Mouse (Mus musculus) forebrain, embryonic 12.5 days (tissue): ENCODE data around the gene Ccdc74a. TPM values are rescaled to one million over a fixed set of nuclear protein-coding genes. Genes with fewer than 3 reads are reported as not detected.

ENCODE experiments used
- ATAC-seq: fragments of 200-750 bp; cut with Nextera tagmentation; 2 replicates; pipeline ENCODE4 v1.8.0; 2017; ENCODE audit warnings: moderate TSS enrichment; ENCODE audit not compliant: low FRiP score
- H3K27ac ChIP-seq: fragments of 300-500 bp; sonication (generic); 2 replicates; pipeline ENCODE4 v1.5.1; 2016; ENCODE audit warnings: mild to moderate bottlenecking
- H3K27me3 ChIP-seq: fragments of 300-500 bp; sonication (generic); 2 replicates; pipeline ENCODE4 v1.6.1; 2016; ENCODE audit warnings: mild to moderate bottlenecking
- H3K36me3 ChIP-seq: fragments of 300-500 bp; sonication (generic); replicated peaks from 2 replicates; pipeline ENCODE4 v1.6.1; 2016; ENCODE audit warnings: mild to moderate bottlenecking
- H3K4me1 ChIP-seq: fragments of 300-500 bp; sonication (generic); 2 replicates; pipeline ENCODE4 v1.6.1; 2016
- H3K4me2 ChIP-seq: fragments of 300-500 bp; sonication (generic); 2 replicates; pipeline ENCODE4 v1.6.1; 2016; ENCODE audit warnings: mild to moderate bottlenecking, moderate library complexity
- H3K4me3 ChIP-seq: fragments of 300-500 bp; sonication (generic); replicated peaks from 2 replicates; pipeline ENCODE4 v1.5.1; 2016; ENCODE audit warnings: mild to moderate bottlenecking
- H3K9ac ChIP-seq: fragments of 300-500 bp; sonication (generic); 2 replicates; pipeline ENCODE4 v1.6.1; 2016; ENCODE audit warnings: mild to moderate bottlenecking
- H3K9me3 ChIP-seq: fragments of 300-500 bp; sonication (generic); 2 replicates; pipeline ENCODE4 v1.6.1; 2016
- WGBS: fragments of 180-500 bp; shearing (Covaris S2); methylation state at CpG from one replicate; pipeline ENCODE4 v1.1.7; 2016; 5-methylcytosine and 5-hydroxymethylcytosine counted together
- polyA plus RNA-seq: library from polyadenylated mRNA; unstranded; fragments of >200 nt; fragmentation: Nextera tagmentation; extraction: Ambion mirVana; gene quantifications from 2 replicates; pipeline ENCODE4 v1.2.1, GENCODE M21; 2016

Gene Ccdc74a
- polyA plus RNA-seq, 1 experiment from 2014 or later, result 5.8 TPM

- Histone ChIP-seq H3K4me3 (no peak overlapping the region), H3K9me3 (no peaks in the 10 kb centered on the region), H3K9ac (no peak overlapping the region), H3K27ac (no peak overlapping the region), H3K27me3 (no peaks in the 10 kb centered on the region), H3K4me2 (no peak overlapping the region; the same call in 1 of the 2 replicates), H3K4me1 (peaks cover 13% of the 10 kb centered on the region), H3K36me3 (peaks cover 53% of the 10 kb centered on the region)
- no peak for ATAC-seq
- 83% methylated on average over 10 of the region's 10 CpGs for WGBS
Observed at GRCm38 (mm10) chr16:17647566-17648340, 1.5 kb downstream of the Ccdc74a start.

- ATAC-seq, result no peak
- Histone ChIP-seq H3K9me3 (no peaks in the 10 kb centered on the region), H3K36me3 (peaks cover 64% of the 10 kb centered on the region), H3K27me3 (no peaks in the 10 kb centered on the region), H3K9ac (no peak overlapping the region), H3K4me1 (peaks cover 13% of the 10 kb centered on the region), H3K4me3 (no peak overlapping the region), H3K27ac (no peak overlapping the region), H3K4me2 (no peak overlapping the region)
- WGBS, result 85% methylated on average over 16 of the region's 16 CpGs
Observed at GRCm38 (mm10) chr16:17649925-17650605, 3.8 kb downstream of the Ccdc74a start.

- Histone ChIP-seq H3K4me1 (peaks cover 13% of the 10 kb centered on the region), H3K9ac (no peak overlapping the region), H3K9me3 (no peaks in the 10 kb centered on the region), H3K27me3 (no peaks in the 10 kb centered on the region), H3K4me2 (no peak overlapping the region), H3K4me3 (no peak overlapping the region), H3K36me3 (peaks cover 70% of the 10 kb centered on the region), H3K27ac (no peak overlapping the region)
- 94% methylated on average over 1 of the region's 1 CpGs for WGBS
- ATAC-seq, result no peak
Observed at GRCm38 (mm10) chr16:17650711-17651110, 4.4 kb downstream of the Ccdc74a start.

DNA sequence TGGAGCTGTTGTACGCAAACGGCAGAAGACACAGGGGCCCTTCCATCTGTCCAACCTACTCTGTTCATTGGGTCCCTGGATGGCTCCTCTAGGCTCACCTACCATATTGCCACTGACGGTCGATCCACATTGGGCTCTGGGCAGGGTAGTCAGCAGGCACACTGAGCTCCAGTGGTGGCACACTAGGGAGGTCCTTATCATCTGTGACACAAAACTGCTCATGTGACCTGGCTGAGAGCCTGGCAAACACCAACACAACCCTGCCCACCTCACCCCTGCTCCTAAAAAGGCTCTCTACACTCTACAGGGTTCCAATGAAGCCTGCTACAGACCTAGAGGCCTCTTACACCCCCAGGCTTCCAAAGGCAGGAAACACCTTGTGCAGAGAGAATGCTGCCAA is 6.3 kb downstream of the Ccdc74a start:
- Histone ChIP-seq H3K36me3 (peaks cover 87% of the 10 kb centered on the region), H3K4me2 (no peak overlapping the region), H3K9me3 (no peaks in the 10 kb centered on the region), H3K27ac (no peak overlapping the region), H3K27me3 (no peaks in the 10 kb centered on the region), H3K9ac (no peak overlapping the region), H3K4me1 (no peaks in the 10 kb centered on the region), H3K4me3 (no peak overlapping the region)
- ATAC-seq, result no peak
- WGBS, result 96% methylated on average over 4 of the region's 4 CpGs

- no peak overlapping the region for H3K27ac ChIP-seq
- H3K4me1 ChIP-seq, result no peaks in the 10 kb centered on the region
- no peak overlapping the region for H3K4me2 ChIP-seq
- H3K9ac ChIP-seq, result no peak overlapping the region
- no peak overlapping the region for H3K4me3 ChIP-seq
- WGBS, result 93% methylated on average over 5 of the region's 5 CpGs
- no peaks in the 10 kb centered on the region for H3K9me3 ChIP-seq
- no peak for ATAC-seq
- peaks cover 91% of the 10 kb centered on the region for H3K36me3 ChIP-seq
- no peaks in the 10 kb centered on the region for H3K27me3 ChIP-seq
Observed at GRCm38 (mm10) chr16:17653601-17654000, 7.3 kb downstream of the Ccdc74a start.

GRCm38 (mm10) chr16:17654188-17654795 is 8.0 kb downstream of the Ccdc74a start:
- H3K9me3 ChIP-seq, result no peaks in the 10 kb centered on the region
- H3K27me3 ChIP-seq, result no peaks in the 10 kb centered on the region
- 92% methylated on average over 4 of the region's 4 CpGs for WGBS
- ATAC-seq, result no peak
- H3K4me3 ChIP-seq, result no peak overlapping the region
- H3K36me3 ChIP-seq, result peaks cover 90% of the 10 kb centered on the region
- H3K4me1 ChIP-seq, result no peaks in the 10 kb centered on the region
- no peak overlapping the region for H3K27ac ChIP-seq
- no peak overlapping the region for H3K4me2 ChIP-seq
- no peak overlapping the region for H3K9ac ChIP-seq

- 97% methylated on average over 5 of the region's 5 CpGs for WGBS
- Histone ChIP-seq H3K36me3 (peaks cover 90% of the 10 kb centered on the region), H3K4me3 (no peak overlapping the region), H3K9me3 (no peaks in the 10 kb centered on the region), H3K9ac (no peak overlapping the region), H3K4me1 (no peaks in the 10 kb centered on the region), H3K27ac (no peak overlapping the region), H3K27me3 (no peaks in the 10 kb centered on the region), H3K4me2 (no peak overlapping the region)
- no peak for ATAC-seq
Observed at GRCm38 (mm10) chr16:17656212-17656871, 10.1 kb downstream of the Ccdc74a start.

GRCm38 (mm10) chr16:17665568-17665967 is 19.3 kb downstream of the Ccdc74a start:
- Histone ChIP-seq H3K4me2 (no peak overlapping the region), H3K36me3 (peaks cover 67% of the 10 kb centered on the region), H3K4me1 (no peaks in the 10 kb centered on the region), H3K27me3 (no peaks in the 10 kb centered on the region), H3K9ac (no peak overlapping the region), H3K27ac (no peak overlapping the region), H3K4me3 (no peak overlapping the region), H3K9me3 (no peaks in the 10 kb centered on the region)
- ATAC-seq, result no peak

DNA sequence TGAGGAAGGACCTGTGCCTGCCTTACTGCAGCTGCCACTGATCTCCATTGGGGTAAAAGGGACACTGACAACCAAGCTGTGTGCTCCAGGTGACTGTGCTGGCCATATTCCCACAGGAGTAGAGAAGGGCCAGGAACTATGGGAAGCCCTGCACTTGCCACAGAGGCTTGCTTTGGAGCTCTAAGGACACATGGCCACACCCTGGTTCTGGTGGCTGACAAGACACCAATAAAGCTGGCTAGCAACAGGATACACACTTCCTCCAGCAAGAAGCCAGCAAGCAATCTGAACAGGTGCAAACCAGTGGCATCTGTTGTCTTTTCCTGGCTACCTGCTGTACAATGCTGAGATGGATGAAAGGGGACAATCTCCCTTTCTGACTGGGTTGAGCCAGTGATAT is 23.6 kb downstream of the Ccdc74a start:
- H3K27me3 ChIP-seq, result no peaks in the 10 kb centered on the region
- H3K27ac ChIP-seq, result no peak overlapping the region
- H3K4me3 ChIP-seq, result no peak overlapping the region
- peaks cover 72% of the 10 kb centered on the region for H3K36me3 ChIP-seq
- H3K9ac ChIP-seq, result no peak overlapping the region
- no peak for ATAC-seq
- H3K4me2 ChIP-seq, result no peak overlapping the region
- no peaks in the 10 kb centered on the region for H3K4me1 ChIP-seq
- H3K9me3 ChIP-seq, result no peaks in the 10 kb centered on the region

DNA sequence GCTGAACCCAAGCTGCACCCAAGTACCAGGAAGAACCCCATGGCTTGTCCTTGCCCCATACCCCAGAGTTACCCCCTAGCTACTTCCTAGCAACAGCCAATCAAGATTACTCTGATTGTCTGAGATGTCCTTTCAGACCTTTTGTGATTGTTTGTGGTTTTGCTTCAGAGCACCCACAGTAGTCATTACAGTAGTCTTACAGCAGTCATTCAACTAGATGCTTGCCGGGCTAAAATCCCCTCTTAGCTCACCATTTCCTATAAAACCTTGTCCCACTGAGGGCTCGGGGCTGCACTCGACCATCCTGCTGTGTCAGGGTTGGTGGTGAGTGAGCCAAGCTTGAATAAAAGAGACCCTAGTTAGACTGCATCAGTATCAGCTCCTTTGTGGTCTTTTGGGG is 48.6 kb downstream of the Ccdc74a start:
- no peak overlapping the region for H3K9ac ChIP-seq
- H3K27ac ChIP-seq, result no peak overlapping the region
- H3K4me1 ChIP-seq, result no peaks in the 10 kb centered on the region
- peaks cover 49% of the 10 kb centered on the region for H3K36me3 ChIP-seq
- no peak overlapping the region for H3K4me3 ChIP-seq
- no peak for ATAC-seq
- WGBS, result 90% methylated on average over 3 of the region's 3 CpGs
- no peaks in the 10 kb centered on the region for H3K9me3 ChIP-seq
- no peaks in the 10 kb centered on the region for H3K27me3 ChIP-seq
- no peak overlapping the region for H3K4me2 ChIP-seq
